Mouse (Mus musculus) macrophage (primary cell): Measurements from ENCODE around the gene Agps. TPM values are rescaled to one million over a fixed set of nuclear protein-coding genes. Genes with fewer than 3 reads are reported as not detected.
A peak's percentile ranks its signal among the peaks of the same experiment; 100 is the strongest.

Experiments used
- H3K27ac ChIP-seq: fragments of 350-480 bp; formaldehyde crosslinking; 2 replicates; pipeline ENCODE4 v1.9.0; 2021
- H3K36me3 ChIP-seq: fragments of 350-480 bp; formaldehyde crosslinking; 2 replicates; pipeline ENCODE4 v1.9.0; 2021; ENCODE audit errors: inconsistent target
- H3K4me3 ChIP-seq: fragments of 350-480 bp; formaldehyde crosslinking; 2 replicates; pipeline ENCODE4 v1.9.0; 2021; ENCODE audit errors: inconsistent target
- H3K79me2 ChIP-seq: fragments of 350-480 bp; formaldehyde crosslinking; 2 replicates; pipeline ENCODE4 v1.9.0; 2021; ENCODE audit errors: inconsistent target
- WGBS: methylation state at CpG from one replicate; pipeline ENCODE4 v1.1.7; 2026; ENCODE audit warnings: inconsistent platforms; ENCODE audit not compliant: missing documents; 5-methylcytosine and 5-hydroxymethylcytosine counted together
- polyA plus RNA-seq: library from polyadenylated mRNA; stranded (reverse); fragments of 250-400 nt; gene quantifications from 3 replicates; pipeline ENCODE4 v1.2.4, GENCODE M21; 2018; ENCODE audit warnings: inconsistent platforms

Gene Agps
- polyA plus RNA-seq, 1 experiment from 2014 or later: 22.4 TPM

GRCm38 (mm10) chr2:75818719-75819118 lies 13.3 kb upstream of the Agps start:
- H3K36me3 ChIP-seq: no peaks in the 10 kb centered on the region
- no peak overlapping the region for H3K27ac ChIP-seq
- H3K79me2 ChIP-seq: no peaks in the 10 kb centered on the region
- H3K4me3 ChIP-seq: no peak overlapping the region
- 47% methylated on average over 7 of the region's 7 CpGs for WGBS

- 90% methylated on average over 3 of the region's 3 CpGs for WGBS
- no peak overlapping the region for H3K27ac ChIP-seq
- no peak overlapping the region for H3K4me3 ChIP-seq
- no peaks in the 10 kb centered on the region for H3K36me3 ChIP-seq
- H3K79me2 ChIP-seq: no peaks in the 10 kb centered on the region
These were observed 12.2 kb upstream of the Agps start for GRCm38 (mm10) chr2:75819796-75820195.

GRCm38 (mm10) chr2:75821971-75822751 lies 9.8 kb upstream of the Agps start:
- H3K79me2 ChIP-seq: no peaks in the 10 kb centered on the region
- H3K27ac ChIP-seq: no peak overlapping the region
- no peaks in the 10 kb centered on the region for H3K36me3 ChIP-seq
- no peak overlapping the region for H3K4me3 ChIP-seq
- 93% methylated on average over 13 of the region's 13 CpGs for WGBS

- H3K4me3 ChIP-seq: no peak overlapping the region
- peak overlapping the region; percentile 83 for H3K27ac ChIP-seq
- WGBS: 3% methylated on average over 7 of the region's 7 CpGs
- no peaks in the 10 kb centered on the region for H3K79me2 ChIP-seq
- H3K36me3 ChIP-seq: no peaks in the 10 kb centered on the region
These were observed 8.2 kb upstream of the Agps start for GRCm38 (mm10) chr2:75823736-75824135.

- Histone ChIP-seq H3K4me3 (no peak overlapping the region), H3K79me2 (no peaks in the 10 kb centered on the region), H3K27ac (peak overlapping the region; percentile 83), H3K36me3 (no peaks in the 10 kb centered on the region)
- 36% methylated on average over 6 of the region's 6 CpGs for WGBS
These were observed 7.8 kb upstream of the Agps start for GRCm38 (mm10) chr2:75824144-75824543.

GRCm38 (mm10) chr2:75824846-75825245 lies 7.1 kb upstream of the Agps start:
- Histone ChIP-seq H3K79me2 (no peaks in the 10 kb centered on the region), H3K4me3 (no peak overlapping the region), H3K27ac (no peak overlapping the region), H3K36me3 (no peaks in the 10 kb centered on the region)
- 47% methylated on average over 3 of the region's 3 CpGs for WGBS

GRCm38 (mm10) chr2:75825603-75826002 lies 6.4 kb upstream of the Agps start:
- no peak overlapping the region for H3K27ac ChIP-seq
- H3K79me2 ChIP-seq: no peaks in the 10 kb centered on the region
- H3K4me3 ChIP-seq: no peak overlapping the region
- H3K36me3 ChIP-seq: no peaks in the 10 kb centered on the region
- WGBS: 62% methylated on average over 1 of the region's 1 CpGs

- peaks cover 18% of the 10 kb centered on the region for H3K79me2 ChIP-seq
- no peaks in the 10 kb centered on the region for H3K36me3 ChIP-seq
- H3K27ac ChIP-seq: peak overlapping the region; percentile 88
- H3K4me3 ChIP-seq: no peak overlapping the region
- WGBS: 3% methylated on average over 8 of the region's 8 CpGs
These were observed 2.9 kb upstream of the Agps start for GRCm38 (mm10) chr2:75828931-75829610.

- Histone ChIP-seq H3K4me3 (no peak overlapping the region), H3K36me3 (no peaks in the 10 kb centered on the region), H3K79me2 (peaks cover 29% of the 10 kb centered on the region), H3K27ac (peak overlapping the region; percentile 88)
- 87% methylated on average over 7 of the region's 7 CpGs for WGBS
These were observed 1.7 kb upstream of the Agps start for GRCm38 (mm10) chr2:75830233-75830632.

- Histone ChIP-seq H3K79me2 (peaks cover 55% of the 10 kb centered on the region), H3K36me3 (no peaks in the 10 kb centered on the region), H3K4me3 (peak overlapping the region; percentile 91), H3K27ac (peak overlapping the region; percentile 52)
- 0% methylated on average over 5 of the region's 5 CpGs for WGBS
These were observed 804 bp downstream of the Agps start for GRCm38 (mm10) chr2:75832781-75833180.

GRCm38 (mm10) chr2:75834492-75834891 lies 2.5 kb downstream of the Agps start:
- 97% methylated on average over 2 of the region's 2 CpGs for WGBS
- no peak overlapping the region for H3K4me3 ChIP-seq
- H3K79me2 ChIP-seq: peaks cover 72% of the 10 kb centered on the region
- no peaks in the 10 kb centered on the region for H3K36me3 ChIP-seq
- no peak overlapping the region for H3K27ac ChIP-seq

- WGBS: 95% methylated on average over 2 of the region's 2 CpGs
- H3K36me3 ChIP-seq: no peaks in the 10 kb centered on the region
- no peak overlapping the region for H3K4me3 ChIP-seq
- H3K79me2 ChIP-seq: peaks cover 100% of the 10 kb centered on the region
- H3K27ac ChIP-seq: no peak overlapping the region
These were observed 10.3 kb downstream of the Agps start for GRCm38 (mm10) chr2:75842302-75842701.

- peaks cover 99% of the 10 kb centered on the region for H3K79me2 ChIP-seq
- H3K36me3 ChIP-seq: no peaks in the 10 kb centered on the region
- H3K4me3 ChIP-seq: no peak overlapping the region
- 89% methylated on average over 1 of the region's 1 CpGs for WGBS
- no peak overlapping the region for H3K27ac ChIP-seq
These were observed 15.7 kb downstream of the Agps start for GRCm38 (mm10) chr2:75847708-75848107.

- Histone ChIP-seq H3K36me3 (peaks cover 7% of the 10 kb centered on the region; the same call in 1 of the 2 replicates), H3K27ac (no peak overlapping the region), H3K4me3 (no peak overlapping the region), H3K79me2 (peaks cover 81% of the 10 kb centered on the region)
- 87% methylated on average over 2 of the region's 2 CpGs for WGBS
These were observed 20.5 kb downstream of the Agps start for GRCm38 (mm10) chr2:75852483-75852882.

GRCm38 (mm10) chr2:75854136-75854535 lies 22.2 kb downstream of the Agps start:
- H3K79me2 ChIP-seq: peaks cover 66% of the 10 kb centered on the region
- H3K27ac ChIP-seq: no peak overlapping the region
- 88% methylated on average over 3 of the region's 3 CpGs for WGBS
- H3K36me3 ChIP-seq: peaks cover 23% of the 10 kb centered on the region; the same call in 1 of the 2 replicates
- H3K4me3 ChIP-seq: no peak overlapping the region
